Mouse (Mus musculus) heart, postnatal 36 days (tissue): ENCODE results near the gene Lrrc41. TPM values are rescaled to one million over a fixed set of nuclear protein-coding genes. Genes with fewer than 3 reads are reported as not detected.
A peak's percentile ranks its signal among the peaks of the same experiment; 100 is the strongest.

Experiments used
- DNase-seq, 2 experiments: peaks; one replicate each; pipeline ENCODE4 v3.0.0; 2021 to 2022
- intact Hi-C: fragments of 180-260 bp; cut with DNase I; formaldehyde crosslinking; loops from one replicate; pipeline ENCODE4 v1.15.1; 2025
- total RNA-seq, 2 experiments: library from RNA; stranded (reverse); gene quantifications; 2 replicates each; pipeline ENCODE4 v1.2.3; 2021

Gene Lrrc41
- total RNA-seq, 2 experiments from 2014 or later: 24.0 to 26.3 TPM

- DNase-seq: no peak
- intact Hi-C loops: no loop called here
Observed at GRCm38 (mm10) chr4:116142269-116142668, 67.2 kb downstream of the Lrrc41 start.

GRCm38 (mm10) chr4:116143317-116143811 is 68.3 kb downstream of the Lrrc41 start:
- intact Hi-C loops: no loop called here
- no peak for DNase-seq

GRCm38 (mm10) chr4:116143891-116144717 is 69.0 kb downstream of the Lrrc41 start:
- intact Hi-C loops: no loop called here
- DNase-seq: peak; percentile 75 to 79

Other genes starting within 250 kb of the Lrrc41 start
- 1 to 10 TPM; 4.7 to 5.4 TPM for gene Mob3c, start 247.2 kb upstream of the Lrrc41 start, total RNA-seq
- 10 to 100 TPM; 22.8 to 23.8 TPM for gene Mknk1, start 236.1 kb upstream of the Lrrc41 start, total RNA-seq
- not detected for gene Kncn, start 190.9 kb upstream of the Lrrc41 start, total RNA-seq
- not detected for gene 6430628N08Rik, start 184.6 kb upstream of the Lrrc41 start, total RNA-seq
- not detected for gene Dmbx1, start 135.3 kb upstream of the Lrrc41 start, total RNA-seq
- under 1 TPM; 0.24 to 0.69 TPM for gene Faah, start 57.3 kb upstream of the Lrrc41 start, total RNA-seq
- gene Nsun4, start 21.4 kb upstream of the Lrrc41 start, total RNA-seq: 10 to 100 TPM; 26.9 to 30.8 TPM
- gene Uqcrh, start 198 bp upstream of the Lrrc41 start, total RNA-seq: 1,000 to 10,000 TPM; 1,926 to 1,984 TPM
- gene Rad54l, start 48.4 kb downstream of the Lrrc41 start, total RNA-seq: under 1 TPM; 0.22 TPM
- gene Pomgnt1, start 48.6 kb downstream of the Lrrc41 start, total RNA-seq: 10 to 100 TPM; 63.5 to 66.3 TPM
- 1 to 10 TPM; 4.6 to 5.1 TPM for gene Lurap1, start 76.1 kb downstream of the Lrrc41 start, total RNA-seq
- not detected for gene Tspan1, start 92.3 kb downstream of the Lrrc41 start, total RNA-seq
- not detected for gene 1700042G07Rik, start 98.1 kb downstream of the Lrrc41 start, total RNA-seq
- not detected for gene Gm49337, start 98.1 kb downstream of the Lrrc41 start, total RNA-seq
- gene Pik3r3, start 146.3 kb downstream of the Lrrc41 start, total RNA-seq: 10 to 100 TPM in 1 of 2 experiments, 1 to 10 TPM in 1; 9.8 to 10.6 TPM